Mouse (Mus musculus) forelimb bud, embryonic 11.5 days (tissue): ENCODE measurements around the gene Dxo.
"Not testable (repeated sequence)": the region's sequence is repeated elsewhere in the genome, so short reads cannot be mapped to it uniquely, and the experiment has no call there.

Experiments
- DNase-seq: peaks from one replicate; pipeline ENCODE4 v3.0.0-alpha.2; 2012; ENCODE audit warnings: low read depth, low spot score

The Dxo gene

DNA sequence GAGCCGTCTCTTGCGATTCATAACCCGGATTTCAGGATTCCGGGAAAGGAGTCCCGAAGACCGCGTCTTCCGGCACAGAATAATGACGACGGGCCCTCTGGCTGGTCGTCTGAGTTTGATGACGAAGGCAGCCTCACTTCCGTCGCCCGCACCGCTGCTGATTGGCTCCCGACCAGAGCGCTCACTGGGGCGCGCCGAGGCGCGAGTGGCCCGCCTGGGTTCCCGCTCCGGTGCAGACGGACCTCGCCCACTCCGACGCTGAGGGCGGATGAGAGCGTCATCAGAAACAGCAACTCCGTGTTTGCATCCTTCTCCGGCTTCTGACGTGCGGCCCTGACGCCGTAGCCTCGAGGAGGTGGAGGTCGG is at the start of gene Dxo, which contains the start of gene Stk19:
Gene Dxo (plus strand): TSS at position 164 of the 366 bp plus-strand sequence.
Gene Stk19 (minus strand): TSS at position 90 of the 366 bp plus-strand sequence.
- peak; percentile 98 for DNase-seq

DNA sequence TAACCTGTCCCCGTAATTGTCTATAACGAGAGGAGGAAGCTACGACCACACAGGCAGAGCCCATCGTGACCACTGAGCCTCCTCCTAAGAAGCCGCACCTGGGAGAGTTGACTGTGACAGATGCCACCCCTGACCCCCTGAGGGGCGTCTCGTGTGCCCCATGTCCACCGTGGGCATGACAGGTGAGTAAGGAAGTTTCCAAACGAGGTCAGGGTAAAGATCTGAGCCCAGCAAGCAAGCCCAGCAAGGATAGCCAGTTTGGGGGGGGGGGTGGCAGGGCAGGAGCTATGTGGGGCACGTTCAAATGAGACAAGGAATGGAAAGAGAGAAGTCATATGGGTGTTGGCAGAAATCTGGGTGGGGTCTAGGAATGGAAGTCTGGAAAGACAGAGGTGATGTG is 41.8 kb upstream of the Dxo start:
- DNase-seq = no peak

DNA sequence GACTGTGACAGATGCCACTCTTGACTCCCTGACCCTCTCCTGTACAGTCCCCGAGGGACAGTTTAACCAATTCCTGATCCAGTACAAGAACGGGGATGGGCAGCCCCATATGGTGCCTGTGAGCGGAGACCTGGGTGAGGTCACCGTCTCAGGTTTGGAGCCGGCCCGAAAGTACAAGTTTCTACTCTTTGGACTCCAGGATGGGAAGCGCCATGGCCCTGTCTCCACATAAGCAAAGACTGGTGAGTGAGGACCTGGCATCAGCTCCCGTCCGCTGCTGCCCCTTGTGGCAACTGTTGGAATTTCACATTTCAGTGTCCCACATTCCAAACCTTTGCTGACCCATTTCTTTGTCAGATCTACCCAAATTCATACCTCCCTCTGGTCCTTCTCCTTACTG is 41.2 kb upstream of the Dxo start:
- DNase-seq = no peak

DNA sequence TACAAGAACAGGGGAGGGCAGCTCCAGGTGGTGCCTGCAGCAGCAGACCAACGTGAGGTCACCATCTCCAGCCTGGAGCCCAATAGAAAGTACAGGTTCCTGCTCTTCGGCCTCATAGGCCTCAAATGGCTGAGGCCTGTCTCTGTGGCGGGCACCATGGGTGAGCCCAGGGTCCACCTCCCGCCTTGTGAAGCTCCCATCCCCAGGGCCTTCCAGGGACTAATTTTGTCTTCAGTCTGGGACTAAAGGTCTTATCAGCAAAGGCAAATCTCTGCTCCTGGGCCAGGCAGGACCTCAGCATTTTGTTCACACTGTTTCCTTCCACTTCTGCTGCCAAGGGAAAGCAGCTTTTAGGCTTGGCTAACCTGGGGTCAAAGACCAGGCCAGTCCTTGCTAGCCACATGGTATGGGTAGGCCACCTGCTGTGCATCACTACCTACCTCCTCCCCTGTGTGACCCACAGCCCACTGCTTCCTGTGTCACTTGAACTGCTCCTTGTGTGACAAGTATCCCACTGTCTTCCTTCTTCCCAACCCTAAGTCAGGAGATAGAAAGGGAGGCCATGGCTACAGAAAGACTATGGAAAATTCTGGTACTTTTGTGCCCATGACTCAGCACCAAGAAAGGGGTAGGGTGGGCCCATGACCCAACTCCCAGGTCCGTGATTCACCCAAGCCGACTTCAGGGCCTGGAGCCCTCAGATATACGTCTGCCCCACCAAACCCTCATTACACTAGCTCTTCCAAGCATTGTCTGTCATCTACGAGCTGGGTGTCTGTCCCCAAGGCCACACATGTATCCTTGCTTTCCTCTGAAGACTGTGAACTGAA is 40.3 kb upstream of the Dxo start:
- no peak for DNase-seq

DNA sequence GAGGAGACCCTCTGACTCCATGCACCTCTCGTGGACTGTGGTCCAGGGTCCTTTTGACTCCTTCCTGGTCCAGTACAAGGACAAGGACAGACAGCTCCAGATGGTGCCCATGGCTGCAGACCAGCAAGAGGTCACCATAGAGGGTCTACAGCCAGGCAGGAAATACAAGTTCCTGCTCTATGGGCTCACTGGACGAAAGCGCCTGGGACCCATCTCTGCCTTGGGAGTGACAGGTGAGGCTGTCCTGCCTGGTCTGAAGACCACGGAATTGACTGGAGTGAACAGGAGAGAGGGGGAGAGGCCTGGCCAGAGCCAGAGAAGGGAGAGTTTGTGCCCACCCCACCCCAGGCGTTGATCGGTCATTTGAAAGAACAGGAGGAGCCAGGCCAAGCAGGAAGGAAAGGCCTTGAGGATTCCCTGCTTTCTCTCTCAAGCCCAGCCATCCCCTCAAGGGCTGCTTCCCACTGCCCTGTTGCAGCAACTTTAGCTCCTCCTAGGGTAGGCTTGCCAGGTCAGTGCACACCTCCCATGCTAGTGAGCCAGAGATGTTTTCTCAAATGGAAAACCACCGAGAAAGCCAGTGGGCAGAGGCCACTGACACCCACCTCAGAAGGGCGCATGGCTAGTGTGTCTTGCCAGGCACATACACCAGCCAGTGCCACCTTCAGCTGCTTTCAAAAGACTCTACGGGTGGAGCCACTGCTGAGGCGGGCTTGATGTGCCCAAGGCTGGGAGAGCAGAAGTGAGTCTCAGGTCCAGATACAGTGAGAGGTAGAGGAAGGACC is 39.4 kb upstream of the Dxo start:
- DNase-seq = not testable (repeated sequence)

DNA sequence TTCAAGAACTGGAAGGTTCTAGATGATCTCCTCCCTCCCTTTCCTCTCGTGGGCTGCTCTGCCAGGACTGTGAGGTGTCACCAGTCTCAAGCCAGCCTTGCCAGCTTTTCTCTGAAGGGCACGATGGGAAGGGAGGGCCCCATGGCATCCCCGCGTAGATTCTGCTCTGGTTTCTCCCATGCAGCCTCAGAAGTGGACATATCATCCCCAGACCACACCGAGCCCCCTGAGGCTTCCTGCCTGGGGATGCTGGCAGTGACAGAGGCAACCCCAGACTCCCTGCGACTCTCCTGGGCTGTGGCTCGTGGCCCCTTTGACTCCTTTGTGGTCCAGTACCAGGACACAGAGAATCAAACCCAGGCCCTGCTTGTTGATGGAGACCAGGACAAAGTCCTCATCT is 38.7 kb upstream of the Dxo start:
- not testable (repeated sequence) for DNase-seq

DNA sequence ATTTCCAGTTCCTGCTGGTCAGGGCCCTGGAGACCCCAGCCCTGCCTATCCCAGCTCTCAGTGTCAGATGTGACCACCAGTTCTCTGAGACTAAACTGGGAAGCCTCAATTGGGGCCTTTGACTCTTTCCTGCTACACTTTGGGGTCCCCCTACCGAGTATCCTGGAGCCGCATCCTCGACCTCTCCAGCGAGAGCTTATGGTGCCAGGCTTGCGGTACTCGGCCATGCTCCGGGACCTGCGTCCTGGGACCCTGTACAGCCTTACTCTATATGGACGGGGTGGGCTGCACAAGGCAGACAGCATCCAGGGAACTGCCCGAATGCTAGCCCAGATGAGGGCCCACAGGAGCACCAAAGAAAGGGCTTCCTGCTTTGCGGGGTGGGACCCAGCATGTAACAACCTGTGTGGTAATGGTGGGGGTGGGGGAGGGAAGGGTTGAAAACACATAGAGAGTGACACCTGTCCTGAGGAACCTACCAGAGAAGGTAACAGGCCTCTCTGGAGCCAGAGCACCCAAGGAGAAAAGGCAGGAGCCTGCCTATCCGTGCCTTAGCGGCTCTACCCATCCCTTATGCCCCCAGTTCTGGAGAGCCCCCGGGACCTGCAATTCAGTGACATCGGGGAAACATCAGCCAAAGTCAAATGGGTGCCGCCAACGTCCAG is 37.8 kb upstream of the Dxo start:
- no peak for DNase-seq

- DNase-seq = no peak
Observed at GRCm38 (mm10) chr17:34799531-34799925, 37.3 kb upstream of the Dxo start.

- DNase-seq = not testable (repeated sequence)
Observed at GRCm38 (mm10) chr17:34800781-34801305, 36.0 kb upstream of the Dxo start.

- not testable (repeated sequence) for DNase-seq
Observed at GRCm38 (mm10) chr17:34802756-34803155, 34.1 kb upstream of the Dxo start.

- not testable (repeated sequence) for DNase-seq
Observed at GRCm38 (mm10) chr17:34803367-34803766, 33.5 kb upstream of the Dxo start.

DNA sequence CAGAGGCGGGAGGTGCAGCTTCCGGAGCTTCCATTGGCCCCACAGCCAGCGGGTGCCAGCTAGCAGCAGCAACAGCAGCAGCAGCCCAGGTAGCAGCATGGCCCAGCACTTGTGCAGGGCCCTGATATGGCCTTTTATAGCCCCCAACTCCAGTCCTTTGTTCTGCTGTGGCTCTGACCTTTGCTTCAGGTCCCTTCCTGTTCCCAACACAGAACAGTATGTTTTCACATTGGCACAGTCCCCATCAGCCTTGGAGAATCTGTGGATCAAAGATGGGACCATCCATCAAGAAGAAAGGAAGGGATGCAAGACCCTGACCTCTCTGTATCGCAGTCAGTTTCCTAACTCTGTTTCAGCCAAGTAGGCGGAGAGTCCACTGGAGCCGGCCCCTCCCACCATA is 32.5 kb upstream of the Dxo start, which contains the start of gene Cyp21a1:
Gene Cyp21a1 (minus strand): TSS at position 261 of the 400 bp plus-strand sequence.
- DNase-seq = not testable (repeated sequence)

DNA sequence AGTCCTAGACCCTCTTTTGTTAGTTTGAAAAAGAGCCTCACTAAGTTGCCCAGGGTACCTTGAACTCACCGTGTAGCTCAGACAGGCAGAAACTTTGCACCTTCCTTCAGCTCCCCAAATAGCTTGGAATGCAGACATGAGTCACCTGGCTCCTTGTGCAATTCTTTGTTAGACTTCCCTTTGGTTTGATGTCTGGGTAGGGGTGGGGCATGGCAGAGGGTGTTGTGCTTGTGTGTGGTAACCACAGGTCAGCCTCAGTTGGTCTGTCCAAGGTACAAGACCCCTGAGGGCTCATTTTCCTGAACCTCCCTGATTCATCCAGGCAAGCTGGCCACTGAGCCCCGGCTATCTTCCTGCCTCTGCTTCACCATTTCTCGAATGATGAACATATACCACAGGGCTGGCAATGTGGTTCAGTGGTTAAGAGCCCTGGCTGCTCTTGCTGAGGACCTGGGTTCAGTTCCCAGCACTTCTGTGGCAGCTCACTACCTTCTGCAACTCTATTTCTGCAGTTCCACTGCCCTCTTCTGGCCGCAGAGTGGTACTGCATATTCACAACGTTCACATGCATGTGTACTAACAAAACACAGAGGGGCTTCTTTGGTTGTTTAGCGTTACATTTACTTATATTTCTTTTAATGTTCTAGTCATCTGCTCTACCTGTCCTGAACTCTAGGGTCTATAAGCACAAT is 31.8 kb upstream of the Dxo start:
- DNase-seq = no peak

DNA sequence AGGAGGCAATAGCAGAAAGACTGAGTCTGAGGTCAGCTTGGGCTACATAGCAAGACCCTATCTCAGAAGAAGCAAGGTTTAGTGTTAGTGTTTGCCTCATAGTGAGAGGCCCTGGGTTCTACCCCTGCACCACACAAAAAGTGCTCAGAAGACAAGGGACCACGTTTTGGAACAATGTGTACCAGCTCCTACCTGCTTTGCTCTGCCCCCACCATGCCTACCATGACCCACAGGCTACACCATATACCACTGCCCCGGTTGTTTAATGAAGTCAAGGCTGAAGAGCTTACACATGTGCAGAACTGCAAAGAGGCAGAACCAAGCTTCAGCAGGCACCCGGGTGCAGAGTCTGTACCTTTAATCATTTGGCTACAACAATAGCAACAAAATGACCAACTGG is 29.6 kb upstream of the Dxo start:
- no peak for DNase-seq

DNA sequence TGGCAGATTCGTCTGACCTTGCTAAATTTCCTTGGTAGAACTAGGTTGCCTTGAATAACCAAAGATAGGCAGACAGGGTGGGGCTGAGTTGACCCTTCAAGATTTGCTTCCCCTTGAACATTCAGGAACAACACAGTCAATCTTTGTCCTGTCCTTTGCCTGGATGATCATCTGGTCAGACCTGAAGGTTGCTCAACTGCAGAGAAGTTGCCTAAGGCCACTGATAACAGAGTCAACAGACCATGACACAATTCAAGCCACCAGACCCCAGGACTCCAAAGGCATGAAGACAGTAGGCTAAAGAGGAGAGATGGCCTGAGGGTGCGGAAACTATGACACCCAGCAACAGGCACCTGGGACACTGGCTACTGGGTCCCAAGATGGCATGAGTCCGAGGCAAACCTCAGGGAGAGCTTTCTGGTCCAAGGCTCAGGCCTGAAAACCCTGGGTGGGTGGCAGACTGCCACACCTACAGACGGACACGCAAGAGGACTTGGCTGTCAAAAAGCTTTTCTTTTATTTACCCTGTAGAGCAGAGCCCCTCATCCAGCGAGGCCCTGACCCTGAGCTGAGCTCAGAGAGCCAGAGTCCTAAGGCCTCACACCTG is 28.1 kb upstream of the Dxo start:
- no peak for DNase-seq

GRCm38 (mm10) chr17:34810411-34810810 is 26.4 kb upstream of the Dxo start:
- DNase-seq = not testable (repeated sequence)

GRCm38 (mm10) chr17:34810811-34811210 is 26.0 kb upstream of the Dxo start:
- DNase-seq = not testable (repeated sequence)

- DNase-seq = no peak
Observed at GRCm38 (mm10) chr17:34811275-34811674, 25.5 kb upstream of the Dxo start.

DNA sequence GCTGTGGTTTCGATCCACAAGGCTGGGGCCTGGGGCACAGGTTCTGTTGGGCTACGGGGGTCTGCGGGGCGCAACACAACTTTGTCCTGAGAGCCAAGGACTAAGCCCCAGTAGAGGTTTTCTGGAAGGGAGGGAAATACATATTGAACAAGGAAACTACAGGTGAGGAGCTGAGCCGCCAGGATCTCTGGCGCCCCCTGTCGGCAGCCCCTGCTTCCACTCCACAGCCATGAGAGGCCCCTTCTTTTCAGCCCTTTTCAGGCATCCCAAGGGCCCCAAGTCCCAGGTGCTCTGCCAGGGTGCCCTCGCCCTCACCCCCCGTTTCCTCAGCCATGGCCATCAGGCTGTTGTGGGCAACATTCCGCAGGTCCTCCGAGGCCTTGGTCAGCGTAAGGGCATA is 23.1 kb upstream of the Dxo start:
- DNase-seq = not testable (repeated sequence)

DNA sequence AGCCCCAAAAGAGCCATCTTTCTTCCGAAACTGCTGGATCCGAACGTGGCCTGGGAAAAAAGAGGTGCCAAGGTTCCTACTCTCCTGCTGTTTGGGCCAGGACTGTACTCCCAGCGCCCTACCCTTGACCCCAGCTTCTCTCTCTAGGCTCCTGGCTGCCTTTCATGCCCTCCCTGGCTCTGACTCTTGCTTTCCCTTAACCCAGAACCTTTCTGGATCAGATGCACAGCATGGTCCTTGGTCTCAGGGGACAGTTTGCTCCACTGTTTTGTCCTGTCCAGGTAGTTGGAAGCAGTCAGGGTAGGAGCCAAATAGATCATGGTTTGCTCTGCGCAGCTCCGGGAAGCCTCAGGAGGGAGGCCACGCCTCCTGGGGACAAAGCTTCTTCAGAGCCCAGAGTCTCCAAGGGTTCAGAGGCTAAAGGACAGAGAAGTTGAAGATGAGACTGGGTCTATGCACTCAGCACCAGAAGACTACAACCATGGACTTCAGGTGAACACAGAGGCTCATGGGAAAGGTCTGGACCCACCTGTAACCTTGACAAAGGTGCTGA is 21.9 kb upstream of the Dxo start:
- DNase-seq = no peak
